Mouse (Mus musculus) right cerebral cortex, postnatal 4 days (tissue): ENCODE data around the gene Narfl.
"Not testable (repeated sequence)": the region's sequence is repeated elsewhere in the genome, so short reads cannot be mapped to it uniquely, and the experiment has no call there.

Experiments
- DNase-seq: peaks from one replicate; pipeline ENCODE4 v3.0.0-alpha.2; 2022

Narfl gene

DNA sequence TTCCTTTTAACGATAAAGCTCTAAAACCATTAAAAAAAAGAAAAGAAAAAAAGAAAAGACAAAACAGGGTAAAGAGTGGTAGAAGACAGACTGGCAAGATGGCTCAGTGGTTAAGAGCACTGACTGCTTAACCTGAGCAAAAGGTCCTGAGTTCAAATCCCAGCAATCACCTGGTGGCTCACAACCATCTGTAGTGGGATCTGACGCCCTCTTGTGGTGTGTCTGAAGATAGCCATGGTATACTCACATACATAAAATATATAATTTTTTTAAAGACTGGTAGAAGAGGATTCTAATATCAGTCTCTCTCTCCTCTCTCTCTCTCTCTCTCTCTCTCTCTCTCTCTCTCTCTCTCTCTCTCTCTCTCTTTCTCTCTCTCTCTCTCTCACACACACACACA lies 33.9 kb downstream of the Narfl start:
- DNase-seq: not testable (repeated sequence)

GRCm38 (mm10) chr17:25808028-25808427 lies 34.5 kb downstream of the Narfl start:
- no peak for DNase-seq

GRCm38 (mm10) chr17:25808789-25809605 lies 35.4 kb downstream of the Narfl start, which contains the start of gene Fbxl16:
TSS of gene Fbxl16 (plus strand) at chr17:25809085.
- peak; percentile 87 for DNase-seq

DNA sequence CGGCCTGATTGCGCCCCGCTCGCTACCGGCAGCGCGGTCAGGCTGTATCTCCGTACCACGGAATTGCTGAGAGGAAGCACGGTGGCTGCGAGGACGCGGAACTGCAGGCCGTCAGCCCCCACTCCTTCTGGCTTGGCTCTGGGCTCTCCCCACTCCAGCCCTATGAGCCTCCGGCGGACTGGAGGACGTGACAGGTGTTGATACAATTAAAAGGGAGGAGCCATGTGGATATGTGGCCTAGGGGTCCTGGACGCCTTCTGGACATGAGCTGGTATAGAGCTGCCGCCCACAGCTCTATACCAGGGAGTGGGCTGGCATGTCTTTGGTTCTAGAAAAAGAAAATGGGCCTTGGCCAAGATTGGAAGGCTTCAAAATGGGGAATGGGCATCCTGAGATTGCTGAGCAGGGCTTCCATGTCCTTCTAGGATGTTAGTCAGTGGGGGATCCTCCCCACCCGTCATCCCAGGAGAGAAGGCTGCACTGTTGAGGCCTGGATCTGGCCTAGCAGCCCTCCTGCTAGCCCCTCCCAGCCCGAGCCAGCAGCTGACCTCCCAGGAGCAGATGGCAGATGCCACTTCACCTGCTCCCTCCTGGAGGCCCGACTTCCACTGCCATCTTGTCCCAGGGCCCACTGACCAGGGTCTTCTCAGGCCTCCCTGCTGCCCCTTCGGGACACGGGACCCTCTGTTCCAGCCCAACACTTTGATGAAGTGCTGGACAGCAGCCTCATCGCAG lies 36.2 kb downstream of the Narfl start:
- no peak for DNase-seq

- no peak for DNase-seq
Measured at GRCm38 (mm10) chr17:25810890-25811289, 37.3 kb downstream of the Narfl start.

GRCm38 (mm10) chr17:25813471-25813870 lies 39.9 kb downstream of the Narfl start:
- peak; percentile 77 for DNase-seq

DNA sequence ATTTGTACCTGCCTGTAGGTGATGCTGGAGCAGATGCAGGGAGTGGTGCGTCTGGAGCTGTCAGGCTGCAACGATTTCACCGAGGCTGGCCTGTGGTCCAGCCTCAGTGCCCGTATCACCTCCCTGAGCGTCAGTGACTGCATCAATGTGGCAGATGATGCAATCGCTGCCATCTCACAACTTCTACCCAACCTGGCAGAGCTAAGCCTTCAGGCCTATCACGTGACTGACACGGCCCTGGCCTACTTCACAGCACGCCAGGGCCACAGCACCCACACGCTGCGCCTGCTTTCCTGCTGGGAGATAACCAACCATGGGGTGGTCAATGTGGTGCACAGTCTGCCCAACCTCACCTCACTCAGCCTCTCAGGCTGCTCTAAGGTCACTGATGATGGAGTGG lies 44.1 kb downstream of the Narfl start:
- DNase-seq: no peak

DNA sequence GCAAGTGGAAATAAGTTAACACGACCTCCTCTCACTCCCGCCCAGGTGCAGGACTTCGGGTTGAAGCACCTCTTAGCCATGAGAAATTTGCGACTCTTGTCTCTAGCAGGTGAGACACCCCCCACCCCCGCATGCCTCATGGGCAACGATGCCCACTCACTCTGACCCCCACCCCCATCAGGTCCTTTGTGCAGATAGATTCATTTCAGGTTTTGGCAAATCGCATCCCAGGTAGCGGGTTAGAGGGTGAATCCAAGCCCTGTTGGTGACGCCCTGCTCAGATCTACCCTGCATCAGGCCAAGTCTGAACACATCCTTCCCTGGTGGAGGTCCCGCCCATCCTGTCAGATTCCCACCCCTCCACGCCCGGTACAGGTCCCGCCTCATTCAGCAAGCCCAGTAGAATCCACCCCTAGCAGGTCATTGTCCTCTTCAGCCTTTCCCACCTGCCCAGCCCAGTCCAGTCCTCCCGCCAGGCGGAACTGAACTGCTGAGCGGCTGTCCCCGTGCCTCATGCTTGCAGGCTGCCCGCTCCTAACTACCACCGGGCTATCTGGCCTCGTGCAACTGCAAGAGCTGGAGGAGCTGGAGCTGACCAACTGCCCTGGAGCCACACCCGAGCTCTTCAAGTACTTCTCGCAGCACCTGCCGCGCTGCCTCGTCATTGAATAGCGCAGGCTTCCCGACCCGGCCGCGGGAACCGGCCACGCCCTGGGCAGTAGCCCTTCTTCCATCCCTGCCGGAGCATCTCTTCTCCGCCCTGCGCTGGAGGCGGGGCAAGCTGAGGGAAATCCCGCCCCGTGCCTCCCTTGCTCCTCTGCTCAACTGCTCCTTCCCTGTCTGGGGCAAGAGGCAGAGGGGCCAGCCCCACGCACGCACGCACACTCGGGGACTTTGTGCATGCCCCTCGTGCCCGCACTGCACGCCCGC lies 45.5 kb downstream of the Narfl start:
- DNase-seq: no peak

GRCm38 (mm10) chr17:25823452-25823851 lies 49.9 kb downstream of the Narfl start, which contains the start of gene Wdr24:
TSS of gene Wdr24 (plus strand) at chr17:25823627.
- DNase-seq: peak; percentile 63

DNA sequence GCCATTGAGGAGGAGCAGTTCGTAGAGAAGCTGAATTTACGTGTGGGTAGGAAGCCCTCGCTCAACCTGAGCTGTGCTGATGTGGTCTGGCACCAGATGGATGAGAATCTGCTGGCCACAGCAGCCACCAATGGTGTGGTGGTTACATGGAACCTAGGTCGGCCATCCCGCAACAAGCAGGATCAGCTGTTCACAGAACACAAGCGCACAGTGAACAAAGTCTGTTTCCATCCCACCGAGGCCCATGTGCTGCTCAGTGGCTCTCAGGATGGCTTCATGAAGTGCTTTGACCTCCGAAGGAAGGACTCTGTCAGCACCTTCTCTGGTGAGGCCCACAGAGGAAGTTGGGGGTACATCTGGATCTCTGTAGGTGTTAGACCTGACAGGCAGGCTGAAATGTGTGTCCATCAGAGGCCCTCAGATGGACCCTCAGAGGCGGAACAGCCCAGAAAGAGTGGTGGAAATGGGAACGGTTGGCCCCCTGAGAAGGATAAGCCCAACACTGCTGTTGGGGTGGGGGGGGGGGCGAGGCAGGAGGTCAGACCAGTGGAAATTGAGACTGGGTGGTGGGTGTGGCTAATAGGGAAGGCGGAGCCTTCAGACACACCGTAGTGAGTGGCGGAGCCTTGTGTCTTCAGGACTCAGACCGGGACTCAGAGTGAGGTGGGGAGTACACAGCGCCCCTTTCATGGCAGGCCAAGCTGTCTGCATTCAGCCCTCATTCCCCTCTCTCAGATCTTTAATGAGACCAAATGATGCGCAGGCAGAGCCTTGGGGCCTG lies 51.0 kb downstream of the Narfl start:
- no peak for DNase-seq

DNA sequence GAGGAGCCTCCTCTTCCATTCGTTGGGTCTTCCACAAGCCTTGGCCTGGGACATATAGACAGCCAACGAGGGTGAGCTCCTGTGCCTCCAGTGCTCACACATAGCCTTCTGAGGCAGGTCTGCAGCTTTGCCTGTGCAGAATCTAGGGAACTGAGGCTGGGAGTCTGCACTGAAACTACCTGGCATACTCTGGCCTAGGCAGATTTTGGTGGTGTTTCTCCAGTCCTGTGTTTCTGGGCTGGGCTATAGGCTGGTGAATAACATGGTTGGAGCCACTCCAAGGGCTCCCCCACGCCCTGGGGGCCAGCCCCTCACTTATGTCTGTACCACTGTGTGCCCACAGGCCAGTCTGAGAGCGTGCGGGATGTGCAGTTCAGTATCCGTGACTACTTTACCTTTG lies 51.7 kb downstream of the Narfl start:
- no peak for DNase-seq

GRCm38 (mm10) chr17:25825984-25826570 lies 52.5 kb downstream of the Narfl start:
- DNase-seq: no peak

GRCm38 (mm10) chr17:25827011-25827410 lies 53.4 kb downstream of the Narfl start:
- no peak for DNase-seq

DNA sequence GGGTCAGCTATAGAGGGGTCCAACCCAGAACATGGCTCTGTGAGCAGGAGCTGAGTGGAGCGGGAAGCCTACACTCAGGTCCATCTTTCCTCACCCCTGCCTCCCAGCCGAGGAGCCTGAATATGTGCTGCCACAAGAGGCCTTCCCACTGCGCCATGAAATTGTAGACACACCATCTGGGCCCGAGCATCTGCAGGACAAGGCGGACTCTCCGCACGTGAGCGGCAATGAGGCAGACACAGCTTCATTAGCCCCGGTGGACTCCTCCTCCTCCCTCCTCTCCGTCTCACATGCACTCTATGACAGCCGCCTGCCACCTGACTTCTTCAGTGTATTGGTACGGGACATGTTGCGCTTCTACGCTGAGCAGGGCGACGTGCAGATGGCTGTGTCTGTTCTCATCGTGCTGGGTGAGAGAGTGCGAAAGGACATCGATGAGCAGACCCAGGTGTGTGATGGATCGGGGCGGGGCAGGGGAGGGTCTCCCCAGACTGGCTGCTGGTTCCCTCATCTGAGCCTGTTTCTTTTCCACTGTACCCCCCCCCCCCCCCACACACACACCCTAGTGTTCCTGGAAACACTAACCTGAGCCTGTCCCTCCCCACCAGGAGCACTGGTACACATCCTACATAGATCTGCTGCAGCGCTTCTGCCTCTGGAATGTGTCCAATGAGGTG lies 54.1 kb downstream of the Narfl start:
- no peak for DNase-seq

DNA sequence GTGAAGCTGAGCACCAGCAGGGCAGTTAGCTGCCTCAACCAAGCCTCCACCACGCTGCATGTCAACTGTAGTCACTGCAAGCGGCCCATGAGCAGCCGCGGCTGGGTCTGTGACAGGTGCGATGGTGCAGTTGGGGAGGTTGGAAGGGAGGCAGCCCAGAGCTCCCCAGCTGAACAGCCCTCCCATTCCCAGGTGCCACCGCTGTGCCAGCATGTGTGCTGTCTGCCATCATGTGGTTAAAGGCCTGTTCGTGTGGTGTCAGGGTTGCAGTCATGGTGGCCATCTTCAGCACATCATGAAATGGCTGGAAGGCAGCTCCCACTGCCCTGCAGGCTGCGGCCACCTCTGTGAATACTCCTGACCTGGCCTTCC lies 54.6 kb downstream of the Narfl start:
- no peak for DNase-seq

GRCm38 (mm10) chr17:25828712-25829557 lies 55.4 kb downstream of the Narfl start, which contains the start of gene Jmjd8:
TSS of gene Jmjd8 (plus strand) at chr17:25828867.
- DNase-seq: peak; percentile 78

- no peak for DNase-seq
Measured at GRCm38 (mm10) chr17:25829558-25830017, 56.0 kb downstream of the Narfl start.

- no peak for DNase-seq
Measured at GRCm38 (mm10) chr17:25830200-25830753, 56.7 kb downstream of the Narfl start.

DNA sequence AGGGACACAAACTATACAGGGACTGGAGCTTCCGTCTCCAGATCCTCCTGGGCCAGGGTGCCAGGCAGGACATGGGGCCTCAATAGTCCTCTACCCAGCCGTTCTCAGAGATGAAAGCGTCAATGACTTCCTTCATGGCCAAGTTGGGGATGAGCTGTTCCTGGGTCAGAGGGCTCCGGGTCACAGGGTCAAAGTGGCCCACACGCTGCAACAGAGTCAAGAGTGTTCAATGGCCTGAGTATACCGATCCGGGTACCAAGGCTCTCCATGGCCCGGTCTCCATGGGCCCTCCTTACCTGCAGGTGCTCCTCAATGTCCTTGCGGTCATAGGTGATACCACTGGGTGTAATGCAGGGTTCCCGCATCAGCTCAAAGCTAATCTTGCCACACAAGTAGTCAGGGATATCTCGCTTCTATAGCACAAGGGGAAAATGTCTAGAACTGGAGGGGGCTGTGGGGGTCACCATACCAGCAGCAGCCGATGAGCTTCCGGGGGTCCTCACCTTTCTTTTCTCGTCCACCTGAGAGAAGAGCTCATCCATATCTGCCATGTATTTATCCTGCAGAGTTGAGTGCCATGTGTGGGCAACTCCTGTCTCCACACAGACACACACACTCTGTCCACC lies 57.3 kb downstream of the Narfl start:
- DNase-seq: no peak
